In the genomic region with DNA sequence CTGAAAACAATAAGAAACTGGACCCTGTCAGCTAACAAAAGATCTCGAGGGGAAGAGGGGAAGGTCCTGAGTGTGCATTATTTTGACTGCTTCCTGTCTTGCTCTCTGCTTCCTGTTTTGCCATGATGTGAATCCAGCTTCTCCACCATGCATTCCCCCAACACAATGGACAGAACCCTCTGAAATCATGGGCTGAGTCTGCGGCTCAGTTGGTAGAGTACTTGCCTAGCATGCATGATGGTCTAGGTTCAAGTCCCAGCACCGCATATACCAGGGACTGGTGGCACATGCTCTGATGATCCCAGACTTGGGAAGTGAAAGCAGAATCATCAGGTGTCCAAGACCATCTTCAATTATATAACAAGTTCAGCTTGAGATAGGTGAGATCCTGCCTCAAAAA, we compare ENCODE assay signal across 27 mouse cellular contexts. TPM values are rescaled to one million over a fixed set of nuclear protein-coding genes. Genes with fewer than 3 reads are reported as not detected.
DNase-seq lines count a peak whose midpoint lies in the region; ATAC-seq and TF ChIP-seq lines count a peak whose summit lies in the region.
"Had no signal": no experiment of that assay in that cellular context is flagged by ENCODE, and none has a peak within 500 bp of the region (broad histone marks: within the 10 kb centered on the region; RNA-seq: fewer than 3 reads in every experiment).

No protein-coding gene starts in this region.

- WGBS in heart, embryonic 10.5 days = 73% methylated on average over 3 of the region's 3 CpGs
- WGBS in liver, embryonic 15.5 days (ENCODE audit: insufficient replicate concordance) = 47% methylated on average over 3 of the region's 3 CpGs
- WGBS in liver, embryonic 11.5 days = 63% methylated on average over 3 of the region's 3 CpGs
- 74% methylated on average over 3 of the region's 3 CpGs for WGBS in small intestine, adult 2 months

- no peak overlapping the region for H3K4me3 ChIP-seq in heart, embryonic 10.5 days
- H3K4me3 ChIP-seq in liver, embryonic 15.5 days (replicated peaks) = no peak overlapping the region
- H3K4me3 ChIP-seq in liver, embryonic 11.5 days (ENCODE audit: low read depth, low read length) = no peak overlapping the region
- H3K4me3 ChIP-seq in MEL (ENCODE audit: control insufficient read depth in 1 of 2, insufficient read depth in 1 of 2, low read depth in 2 of 2, low read length in 2 of 2) = no peak overlapping the region
- no peak overlapping the region for H3K4me3 ChIP-seq in small intestine, adult 2 months (ENCODE audit: low read depth, low read length)
- H3K4me3 ChIP-seq: embryonic facial prominence, embryonic 12.5 days; embryonic facial prominence, embryonic 15.5 days; heart, embryonic 12.5 days; heart, embryonic 15.5 days; hindbrain, embryonic 10.5 days; hindbrain, embryonic 13.5 days; intestine, embryonic 15.5 days had no signal

- H3K79me2 ChIP-seq in MEL (ENCODE audit: control insufficient read depth, insufficient read depth, low read length, poor library complexity) = no peaks in the 10 kb centered on the region

- no peak for TF ChIP-seq POLR2A in MEL (IDR thresholded peaks at IDR 0.05; ENCODE audit: control insufficient read depth in 1 of 2, insufficient read depth in 1 of 2, low read depth in 1 of 2, low read length in 2 of 2, poor library complexity in 1 of 2)
- no peak for TF ChIP-seq POLR2A in small intestine, adult 2 months (IDR thresholded peaks at IDR 0.05; ENCODE audit: low read depth, low read length)

- no peak overlapping the region for H3K4me2 ChIP-seq in liver, embryonic 15.5 days
- H3K4me2 ChIP-seq in liver, embryonic 11.5 days = no peak overlapping the region
- H3K4me2 ChIP-seq: embryonic facial prominence, embryonic 12.5 days; embryonic facial prominence, embryonic 15.5 days; heart, embryonic 12.5 days; heart, embryonic 15.5 days; hindbrain, embryonic 13.5 days; intestine, embryonic 15.5 days had no signal

- H3K9me3 ChIP-seq in heart, embryonic 10.5 days = no peaks in the 10 kb centered on the region
- H3K9me3 ChIP-seq in liver, embryonic 15.5 days (replicated peaks) = no peaks in the 10 kb centered on the region
- no peaks in the 10 kb centered on the region for H3K9me3 ChIP-seq in liver, embryonic 11.5 days (ENCODE audit: control insufficient read depth, low read length)
- no peaks in the 10 kb centered on the region for H3K9me3 ChIP-seq in MEL (replicated peaks; ENCODE audit: insufficient read depth, low read length)
- H3K9me3 ChIP-seq: embryonic facial prominence, embryonic 12.5 days; embryonic facial prominence, embryonic 15.5 days; G1E; heart, embryonic 12.5 days; heart, embryonic 15.5 days; hindbrain, embryonic 10.5 days; hindbrain, embryonic 13.5 days; intestine, embryonic 15.5 days had no signal

- H3K27ac ChIP-seq in heart, embryonic 10.5 days = no peak overlapping the region
- H3K27ac ChIP-seq in liver, embryonic 15.5 days (replicated peaks) = 0 out of 2 replicates have a peak overlapping the region, but pooled peaks have one; percentile 1
- no peak overlapping the region for H3K27ac ChIP-seq in liver, embryonic 11.5 days (ENCODE audit: low read depth, low read length)
- no peak overlapping the region for H3K27ac ChIP-seq in MEL (ENCODE audit: control insufficient read depth, low read depth, low read length)
- H3K27ac ChIP-seq in small intestine, adult 2 months (ENCODE audit: insufficient read depth, low read depth, low read length) = peak overlapping the region; percentile 25; the same call in 1 of the 2 replicates
- H3K27ac ChIP-seq: embryonic facial prominence, embryonic 12.5 days; embryonic facial prominence, embryonic 15.5 days; heart, embryonic 15.5 days; hindbrain, embryonic 10.5 days; hindbrain, embryonic 13.5 days; intestine, embryonic 15.5 days had no signal

- no peak for ATAC-seq in liver, embryonic 15.5 days (ENCODE audit: insufficient read depth)
- ATAC-seq in liver, embryonic 11.5 days (replicated peaks; ENCODE audit: low FRiP score) = no peak
- ATAC-seq: forebrain, embryonic 14.5 days; forebrain, postnatal 0 days; hindbrain, embryonic 16.5 days; intestine, embryonic 15.5 days had no signal

- H3K9ac ChIP-seq in liver, embryonic 15.5 days = no peak overlapping the region
- H3K9ac ChIP-seq in liver, embryonic 11.5 days (ENCODE audit: low read depth, low read length) = no peak overlapping the region
- H3K9ac ChIP-seq in MEL (ENCODE audit: control insufficient read depth, low read depth, low read length, poor library complexity, severe bottlenecking) = no peak overlapping the region
- H3K9ac ChIP-seq: embryonic facial prominence, embryonic 12.5 days; embryonic facial prominence, embryonic 15.5 days; forebrain, postnatal 0 days; heart, embryonic 12.5 days; heart, embryonic 15.5 days; hindbrain, embryonic 13.5 days; intestine, embryonic 15.5 days had no signal

- no peak for TF ChIP-seq RAD21 in MEL (IDR thresholded peaks at IDR 0.05; ENCODE audit: low read depth, low read length)

- peaks cover 4% of the 10 kb centered on the region for H3K4me1 ChIP-seq in heart, embryonic 10.5 days
- peaks cover 29% of the 10 kb centered on the region for H3K4me1 ChIP-seq in liver, embryonic 15.5 days (replicated peaks)
- H3K4me1 ChIP-seq in liver, embryonic 11.5 days (replicated peaks; ENCODE audit: control insufficient read depth, insufficient read depth, low read length) = no peaks in the 10 kb centered on the region
- peaks cover 0 to 9% of the 10 kb centered on the region in 2 experiments; a peak in 2 of 4 replicates for H3K4me1 ChIP-seq in MEL (ENCODE audit: control insufficient read depth in 1 of 2, insufficient read depth in 2 of 2, low read length in 2 of 2)
- H3K4me1 ChIP-seq in small intestine, adult 2 months (ENCODE audit: control insufficient read depth, insufficient read depth, insufficient read length, low read length) = peaks cover 18% of the 10 kb centered on the region; the same call in 1 of the 2 replicates
- H3K4me1 ChIP-seq: embryonic facial prominence, embryonic 12.5 days; heart, embryonic 12.5 days; hindbrain, embryonic 13.5 days had no signal

- H3K27me3 ChIP-seq in heart, embryonic 10.5 days (ENCODE audit: insufficient read depth, poor library complexity, severe bottlenecking) = no peaks in the 10 kb centered on the region
- H3K27me3 ChIP-seq in liver, embryonic 15.5 days = no peaks in the 10 kb centered on the region
- no peaks in the 10 kb centered on the region for H3K27me3 ChIP-seq in liver, embryonic 11.5 days (replicated peaks; ENCODE audit: control insufficient read depth, insufficient read depth, low read length)
- H3K27me3 ChIP-seq in MEL (ENCODE audit: control insufficient read depth in 1 of 2, insufficient read depth in 2 of 2, low read length in 2 of 2) = no peaks in the 10 kb centered on the region
- no peaks in the 10 kb centered on the region for H3K27me3 ChIP-seq in small intestine, adult 2 months (ENCODE audit: control insufficient read depth, insufficient read depth, low read length)
- H3K27me3 ChIP-seq: CH12.LX; embryonic facial prominence, embryonic 12.5 days; embryonic facial prominence, embryonic 15.5 days; heart, embryonic 12.5 days; heart, embryonic 15.5 days; hindbrain, embryonic 13.5 days; intestine, embryonic 15.5 days had no signal

- no peak for TF ChIP-seq CTCF in MEL (IDR thresholded peaks at IDR 0.05 in 2 of 3, conservative IDR thresholded peaks at IDR 0.05 in 1 of 3; ENCODE audit: control insufficient read depth in 1 of 3, insufficient read depth in 1 of 3, low read depth in 2 of 3, low read length in 3 of 3, poor library complexity in 1 of 3, severe bottlenecking in 1 of 3)
- TF ChIP-seq CTCF in small intestine, adult 2 months (IDR thresholded peaks at IDR 0.05; ENCODE audit: extremely low read depth, insufficient read length, insufficient replicate concordance, low read depth, low read length) = no peak

- TF ChIP-seq EP300 in MEL (IDR thresholded peaks at IDR 0.05; ENCODE audit: low read depth in 1 of 2, low read length in 2 of 2) = no peak

- peak; percentile 87 for DNase-seq in heart, adult 11 months
- no peak for DNase-seq in heart, embryonic 10.5 days (ENCODE audit: low spot score)
- no peak for DNase-seq in liver, embryonic 11.5 days (ENCODE audit: low spot score)
- no peak for DNase-seq in MEL (ENCODE audit: low read depth, low spot score)
- no peak for DNase-seq in spleen, postnatal 4 days (ENCODE audit: low spot score in 2 of 2)
- DNase-seq in thymus, postnatal 14 days = no peak
- DNase-seq: adrenal gland, adult 2 months; adrenal gland, postnatal 14 days; cerebellum, adult 11-12 months; cerebellum, adult 8-10 months; cerebellum, postnatal 14 days; forebrain, postnatal 0 days; gastrocnemius, postnatal 36 days; heart, postnatal 36 days had no signal

- H3K36me3 ChIP-seq in heart, embryonic 10.5 days = no peaks in the 10 kb centered on the region
- H3K36me3 ChIP-seq in liver, embryonic 15.5 days (replicated peaks) = no peaks in the 10 kb centered on the region
- no peaks in the 10 kb centered on the region for H3K36me3 ChIP-seq in liver, embryonic 11.5 days (ENCODE audit: control insufficient read depth, insufficient read depth, low read length)
- peaks cover 0 to 5% of the 10 kb centered on the region in 2 experiments; a peak in 2 of 4 replicates for H3K36me3 ChIP-seq in MEL (ENCODE audit: control insufficient read depth in 1 of 2, insufficient read depth in 2 of 2, low read length in 2 of 2)
- H3K36me3 ChIP-seq in small intestine, adult 2 months (ENCODE audit: control insufficient read depth, insufficient read depth, low read length) = no peaks in the 10 kb centered on the region
- H3K36me3 ChIP-seq: embryonic facial prominence, embryonic 12.5 days; embryonic facial prominence, embryonic 15.5 days; G1E; heart, embryonic 12.5 days; heart, embryonic 15.5 days; hindbrain, embryonic 10.5 days; hindbrain, embryonic 13.5 days; intestine, embryonic 15.5 days had no signal

RNA-seq across cellular contexts. Expression of gene Ccdc88b, which starts 14.7 kb away (rescaled TPM):
- 0.38 and 0.63 TPM in 2 replicates for polyA plus RNA-seq in heart, embryonic 10.5 days (2016; fragmentation: Nextera tagmentation; extraction: Ambion mirVana)
- 2.5 and 2.8 TPM in 2 replicates for polyA plus RNA-seq in liver, embryonic 15.5 days (2015; fragmentation: Nextera tagmentation; extraction: Ambion mirVana)
- polyA plus RNA-seq in liver, embryonic 11.5 days (2014; fragmentation: Nextera tagmentation; extraction: Ambion mirVana) = 2.8 and 4.4 TPM in 2 replicates
- total RNA-seq in MEL (2012; rRNA removed) = 32.4 and 38.7 TPM in 2 replicates
- polyA plus RNA-seq in MEL (2012; ENCODE audit: insufficient read depth in 1 of 2, insufficient read length in 2 of 2, low read depth in 1 of 2, low replicate concordance in 2 of 2, missing spikeins in 1 of 2) = 10 to 100 TPM in 1 of 2 experiments, not detected in 1; 59.8 TPM
- polyA plus RNA-seq in small intestine, adult 2 months (2012; rRNA removed) = 17.9 and 34.6 TPM in 2 replicates

RNA-seq across cellular contexts. Expression of gene Rps6ka4, which starts 32.3 kb away (rescaled TPM):
- polyA plus RNA-seq in heart, embryonic 10.5 days (2016; fragmentation: Nextera tagmentation; extraction: Ambion mirVana) = 10.1 and 14.7 TPM in 2 replicates
- polyA plus RNA-seq in liver, embryonic 15.5 days (2015; fragmentation: Nextera tagmentation; extraction: Ambion mirVana) = 6.3 TPM in 2 replicates
- 11.5 and 12.6 TPM in 2 replicates for polyA plus RNA-seq in liver, embryonic 11.5 days (2014; fragmentation: Nextera tagmentation; extraction: Ambion mirVana)
- total RNA-seq in MEL (2012; rRNA removed) = 4.7 and 4.9 TPM in 2 replicates
- 1 to 10 TPM in 1 of 2 experiments, not detected in 1; 7.3 TPM for polyA plus RNA-seq in MEL (2012; ENCODE audit: insufficient read depth in 1 of 2, insufficient read length in 2 of 2, low read depth in 1 of 2, low replicate concordance in 2 of 2, missing spikeins in 1 of 2)
- 32.5 and 55.4 TPM in 2 replicates for polyA plus RNA-seq in small intestine, adult 2 months (2012; rRNA removed)

RNA-seq across cellular contexts. Expression of gene Trmt112, which starts 36.8 kb away (rescaled TPM):
- polyA plus RNA-seq in heart, embryonic 10.5 days (2016; fragmentation: Nextera tagmentation; extraction: Ambion mirVana) = 89.9 and 116 TPM in 2 replicates
- polyA plus RNA-seq in liver, embryonic 15.5 days (2015; fragmentation: Nextera tagmentation; extraction: Ambion mirVana) = 59.7 and 67.9 TPM in 2 replicates
- 167 and 169 TPM in 2 replicates for polyA plus RNA-seq in liver, embryonic 11.5 days (2014; fragmentation: Nextera tagmentation; extraction: Ambion mirVana)
- 285 and 294 TPM in 2 replicates for total RNA-seq in MEL (2012; rRNA removed)
- polyA plus RNA-seq in MEL (2012; ENCODE audit: insufficient read depth in 1 of 2, insufficient read length in 2 of 2, low read depth in 1 of 2, low replicate concordance in 2 of 2, missing spikeins in 1 of 2) = 100 to 1,000 TPM in 1 of 2 experiments, not detected in 1; 319 TPM
- polyA plus RNA-seq in small intestine, adult 2 months (2012; rRNA removed) = 29.0 and 52.3 TPM in 2 replicates

RNA-seq across cellular contexts. Expression of gene Prdx5, which starts 37.2 kb away (rescaled TPM):
- 166 and 169 TPM in 2 replicates for polyA plus RNA-seq in heart, embryonic 10.5 days (2016; fragmentation: Nextera tagmentation; extraction: Ambion mirVana)
- polyA plus RNA-seq in liver, embryonic 15.5 days (2015; fragmentation: Nextera tagmentation; extraction: Ambion mirVana) = 144 and 151 TPM in 2 replicates
- 106 and 117 TPM in 2 replicates for polyA plus RNA-seq in liver, embryonic 11.5 days (2014; fragmentation: Nextera tagmentation; extraction: Ambion mirVana)
- total RNA-seq in MEL (2012; rRNA removed) = 127 and 130 TPM in 2 replicates
- 100 to 1,000 TPM in 1 of 2 experiments, not detected in 1; 246 TPM for polyA plus RNA-seq in MEL (2012; ENCODE audit: insufficient read depth in 1 of 2, insufficient read length in 2 of 2, low read depth in 1 of 2, low replicate concordance in 2 of 2, missing spikeins in 1 of 2)
- 94.6 and 180 TPM in 2 replicates for polyA plus RNA-seq in small intestine, adult 2 months (2012; rRNA removed)

RNA-seq across cellular contexts. Expression of gene Esrra, which starts 48.9 kb away (rescaled TPM):
- 23.1 and 29.4 TPM in 2 replicates for polyA plus RNA-seq in heart, embryonic 10.5 days (2016; fragmentation: Nextera tagmentation; extraction: Ambion mirVana)
- 3.8 and 4.9 TPM in 2 replicates for polyA plus RNA-seq in liver, embryonic 15.5 days (2015; fragmentation: Nextera tagmentation; extraction: Ambion mirVana)
- polyA plus RNA-seq in liver, embryonic 11.5 days (2014; fragmentation: Nextera tagmentation; extraction: Ambion mirVana) = 4.1 and 5.9 TPM in 2 replicates
- 30.5 and 40.9 TPM in 2 replicates for total RNA-seq in MEL (2012; rRNA removed)
- 10 to 100 TPM in 1 of 2 experiments, not detected in 1; 32.5 TPM for polyA plus RNA-seq in MEL (2012; ENCODE audit: insufficient read depth in 1 of 2, insufficient read length in 2 of 2, low read depth in 1 of 2, low replicate concordance in 2 of 2, missing spikeins in 1 of 2)
- polyA plus RNA-seq in small intestine, adult 2 months (2012; rRNA removed) = 168 and 346 TPM in 2 replicates

Comparison
In these comparisons a context has a peak if more than half of its experiments do, and no peak if none do; other contexts are left out.
1. H3K27ac ChIP-seq: peak in liver, embryonic 15.5 days (single experiment) and small intestine, adult 2 months (single experiment); none in heart, embryonic 10.5 days (single experiment), liver, embryonic 11.5 days (single experiment) and MEL (single experiment).